Mouse (Mus musculus) neural tube, embryonic 12.5 days (tissue): ENCODE results near the gene Hist2h2aa2. TPM values are rescaled to one million over a fixed set of nuclear protein-coding genes. Genes with fewer than 3 reads are reported as not detected.
"Not testable (repeated sequence)": the region's sequence is repeated elsewhere in the genome, so short reads cannot be mapped to it uniquely, and the experiment has no call there.

ENCODE experiments used
- ATAC-seq: fragments of 200-750 bp; cut with Nextera tagmentation; 2 replicates; pipeline ENCODE4 v1.8.0; 2017; ENCODE audit warnings: low read depth, mild to moderate bottlenecking, moderate TSS enrichment, moderate library complexity; ENCODE audit not compliant: low FRiP score
- H3K27ac ChIP-seq: fragments of 300-500 bp; sonication (generic); 2 replicates; pipeline ENCODE4 v1.5.1; 2016
- H3K27me3 ChIP-seq: fragments of 300-500 bp; sonication (generic); replicated peaks from 2 replicates; pipeline ENCODE4 v1.6.1; 2016; ENCODE audit warnings: mild to moderate bottlenecking
- H3K36me3 ChIP-seq: fragments of 300-500 bp; sonication (generic); 2 replicates; pipeline ENCODE4 v1.6.1; 2016; ENCODE audit warnings: mild to moderate bottlenecking
- H3K4me1 ChIP-seq: fragments of 300-500 bp; sonication (generic); 2 replicates; pipeline ENCODE4 v1.6.1; 2016
- H3K4me2 ChIP-seq: fragments of 300-500 bp; sonication (generic); replicated peaks from 2 replicates; pipeline ENCODE4 v1.6.1; 2016; ENCODE audit warnings: mild to moderate bottlenecking
- H3K4me3 ChIP-seq: fragments of 300-500 bp; sonication (generic); 2 replicates; pipeline ENCODE4 v1.5.1; 2016
- H3K9ac ChIP-seq: fragments of 300-500 bp; sonication (generic); 2 replicates; pipeline ENCODE4 v1.6.1; 2016; ENCODE audit warnings: mild to moderate bottlenecking
- H3K9me3 ChIP-seq: fragments of 300-500 bp; sonication (generic); 2 replicates; pipeline ENCODE4 v1.6.1; 2016; ENCODE audit warnings: mild to moderate bottlenecking
- WGBS: fragments of 180-500 bp; shearing (Covaris S2); methylation state at CpG from one replicate; pipeline ENCODE4 v1.1.7; 2016; 5-methylcytosine and 5-hydroxymethylcytosine counted together
- polyA plus RNA-seq: library from polyadenylated mRNA; unstranded; fragments of >200 nt; fragmentation: Nextera tagmentation; extraction: Ambion mirVana; gene quantifications from 2 replicates; pipeline ENCODE4 v1.2.1, GENCODE M21; 2016

Hist2h2aa2 gene
- polyA plus RNA-seq, 1 experiment from 2014 or later: 54.5 TPM

- H3K36me3 ChIP-seq: no peaks in the 10 kb centered on the region
- 67% methylated on average over 10 of the region's 10 CpGs for WGBS
- no peaks in the 10 kb centered on the region for H3K9me3 ChIP-seq
- H3K27me3 ChIP-seq: no peaks in the 10 kb centered on the region
- ATAC-seq: no peak
- no peak overlapping the region for H3K9ac ChIP-seq
- no peak overlapping the region for H3K4me3 ChIP-seq
- H3K4me1 ChIP-seq: no peaks in the 10 kb centered on the region
- no peak overlapping the region for H3K4me2 ChIP-seq
- H3K27ac ChIP-seq: no peak overlapping the region
Measured at GRCm38 (mm10) chr3:96254683-96255355, 14.7 kb upstream of the Hist2h2aa2 start.

- Histone ChIP-seq H3K4me2 (no peak overlapping the region), H3K9me3 (no peaks in the 10 kb centered on the region), H3K27ac (no peak overlapping the region), H3K9ac (no peak overlapping the region), H3K27me3 (no peaks in the 10 kb centered on the region), H3K4me3 (no peak overlapping the region), H3K36me3 (no peaks in the 10 kb centered on the region), H3K4me1 (peaks cover 13% of the 10 kb centered on the region; the same call in 1 of the 2 replicates)
- no peak for ATAC-seq
- WGBS: 88% methylated on average over 3 of the region's 3 CpGs
Measured at GRCm38 (mm10) chr3:96251787-96252186, 11.7 kb upstream of the Hist2h2aa2 start.

- no peaks in the 10 kb centered on the region for H3K9me3 ChIP-seq
Measured at GRCm38 (mm10) chr3:96250890-96251289, 10.8 kb upstream of the Hist2h2aa2 start.

GRCm38 (mm10) chr3:96249034-96249345 is 8.9 kb upstream of the Hist2h2aa2 start:
- ATAC-seq: no peak
- Histone ChIP-seq H3K27ac (no peak overlapping the region), H3K4me3 (no peak overlapping the region), H3K9me3 (no peaks in the 10 kb centered on the region), H3K4me2 (peak overlapping the region; percentile 58; the same call in 1 of the 2 replicates), H3K9ac (no peak overlapping the region), H3K4me1 (peaks cover 18% of the 10 kb centered on the region), H3K27me3 (no peaks in the 10 kb centered on the region), H3K36me3 (no peaks in the 10 kb centered on the region)
- WGBS: 53% methylated on average over 4 of the region's 4 CpGs

More at GRCm38 (mm10) chr3:96250890-96251289, 10.8 kb upstream of the Hist2h2aa2 start:
- Histone ChIP-seq H3K4me1 (peaks cover 13% of the 10 kb centered on the region; the same call in 1 of the 2 replicates), H3K36me3 (no peaks in the 10 kb centered on the region), H3K9ac (no peak overlapping the region), H3K27me3 (no peaks in the 10 kb centered on the region), H3K27ac (no peak overlapping the region), H3K4me3 (no peak overlapping the region), H3K4me2 (no peak overlapping the region)
- 65% methylated on average over 3 of the region's 3 CpGs for WGBS
- ATAC-seq: no peak

GRCm38 (mm10) chr3:96248141-96249033 is 8.3 kb upstream of the Hist2h2aa2 start:
- Histone ChIP-seq H3K27me3 (no peaks in the 10 kb centered on the region), H3K4me2 (peak overlapping the region; percentile 58), H3K27ac (no peak overlapping the region), H3K9ac (no peak overlapping the region), H3K36me3 (no peaks in the 10 kb centered on the region), H3K9me3 (no peaks in the 10 kb centered on the region), H3K4me3 (0 out of 2 replicates have a peak overlapping the region, but pooled peaks have one; percentile 7), H3K4me1 (peaks cover 18% of the 10 kb centered on the region)
- WGBS: 46% methylated on average over 6 of the region's 6 CpGs
- ATAC-seq: no peak

GRCm38 (mm10) chr3:96247356-96248140 is 7.5 kb upstream of the Hist2h2aa2 start:
- Histone ChIP-seq H3K4me1 (peaks cover 18% of the 10 kb centered on the region), H3K9me3 (no peaks in the 10 kb centered on the region), H3K9ac (peak overlapping the region; percentile 59), H3K27ac (no peak overlapping the region), H3K4me2 (peak overlapping the region; percentile 58), H3K36me3 (no peaks in the 10 kb centered on the region), H3K27me3 (no peaks in the 10 kb centered on the region), H3K4me3 (peak overlapping the region; percentile 34)
- WGBS: 3% methylated on average over 11 of the region's 11 CpGs
- ATAC-seq: no peak

- Histone ChIP-seq H3K4me1 (peaks cover 18% of the 10 kb centered on the region), H3K9ac (peak within 1 kb of the TSS; percentile 59), H3K4me2 (peak within 1 kb of the TSS; percentile 58), H3K4me3 (peak within 1 kb of the TSS; percentile 34)
- WGBS: 0% methylated on average over 10 of the region's 47 CpGs
- not testable (repeated sequence) for H3K27me3 ChIP-seq, H3K36me3 ChIP-seq, H3K9me3 ChIP-seq, H3K27ac ChIP-seq
- peak; percentile 90 for ATAC-seq
Measured at GRCm38 (mm10) chr3:96246427-96246856, 6.4 kb upstream of the Hist2h2aa2 start, which contains the start of gene Hist2h3c1. Gene Hist2h3c1, plus strand, starts transcription at chr3:96246685.

GRCm38 (mm10) chr3:96246018-96246417 is 5.9 kb upstream of the Hist2h2aa2 start:
- H3K9me3 ChIP-seq, ATAC-seq, H3K27ac ChIP-seq, H3K27me3 ChIP-seq, H3K9ac ChIP-seq, H3K36me3 ChIP-seq: not testable (repeated sequence)
- H3K4me2 ChIP-seq: peak overlapping the region; percentile 47
- H3K4me3 ChIP-seq: peak overlapping the region; percentile 31; the same call in 1 of the 2 replicates
- WGBS: 0% methylated on average over 10 of the region's 21 CpGs
- peaks cover 18% of the 10 kb centered on the region for H3K4me1 ChIP-seq

- Histone ChIP-seq H3K27ac (peak within 1 kb of the TSS; percentile 92), H3K4me1 (peaks cover 18% of the 10 kb centered on the region), H3K9ac (peak within 1 kb of the TSS; percentile 68), H3K4me2 (peak within 1 kb of the TSS; percentile 64), H3K4me3 (peak within 1 kb of the TSS; percentile 41)
- not testable (repeated sequence) for H3K36me3 ChIP-seq, H3K27me3 ChIP-seq, H3K9me3 ChIP-seq
- peak; percentile 80 for ATAC-seq
- WGBS: under 1% methylated on average over 46 of the region's 88 CpGs
Measured at GRCm38 (mm10) chr3:96245003-96245886, 5.2 kb upstream of the Hist2h2aa2 start, which contains the start of gene Hist2h2aa1. Gene Hist2h2aa1, plus strand, starts transcription at chr3:96245497.

GRCm38 (mm10) chr3:96243921-96244572 is 4.0 kb upstream of the Hist2h2aa2 start:
- H3K36me3 ChIP-seq: no peaks in the 10 kb centered on the region
- H3K4me2 ChIP-seq: peak overlapping the region; percentile 64
- no peaks in the 10 kb centered on the region for H3K9me3 ChIP-seq
- H3K27me3 ChIP-seq: no peaks in the 10 kb centered on the region
- H3K9ac ChIP-seq: peak overlapping the region; percentile 68; the same call in 1 of the 2 replicates
- H3K27ac ChIP-seq: peak overlapping the region; percentile 92; the same call in 1 of the 2 replicates
- 80% methylated on average over 7 of the region's 7 CpGs for WGBS
- no peak for ATAC-seq
- H3K4me3 ChIP-seq: no peak overlapping the region
- H3K4me1 ChIP-seq: peaks cover 16% of the 10 kb centered on the region

GRCm38 (mm10) chr3:96240799-96241197 is 722 bp upstream of the Hist2h2aa2 start:
- Histone ChIP-seq H3K4me2 (peak overlapping the region; percentile 46), H3K4me3 (no peak overlapping the region), H3K36me3 (no peaks in the 10 kb centered on the region), H3K27me3 (no peaks in the 10 kb centered on the region), H3K27ac (no peak overlapping the region), H3K9ac (no peak overlapping the region), H3K9me3 (no peaks in the 10 kb centered on the region), H3K4me1 (peaks cover 19% of the 10 kb centered on the region)
- no peak for ATAC-seq
- 75% methylated on average over 9 of the region's 9 CpGs for whole genome bisulfite sequencing
